Mouse (Mus musculus) R1 (cell line): ENCODE results near the gene Ankrd24.

Experiments
- DNase-seq: peaks from one replicate; pipeline ENCODE4 v3.0.0-alpha.2; 2018; ENCODE audit warnings: low read depth, low spot score

Ankrd24 gene

DNA sequence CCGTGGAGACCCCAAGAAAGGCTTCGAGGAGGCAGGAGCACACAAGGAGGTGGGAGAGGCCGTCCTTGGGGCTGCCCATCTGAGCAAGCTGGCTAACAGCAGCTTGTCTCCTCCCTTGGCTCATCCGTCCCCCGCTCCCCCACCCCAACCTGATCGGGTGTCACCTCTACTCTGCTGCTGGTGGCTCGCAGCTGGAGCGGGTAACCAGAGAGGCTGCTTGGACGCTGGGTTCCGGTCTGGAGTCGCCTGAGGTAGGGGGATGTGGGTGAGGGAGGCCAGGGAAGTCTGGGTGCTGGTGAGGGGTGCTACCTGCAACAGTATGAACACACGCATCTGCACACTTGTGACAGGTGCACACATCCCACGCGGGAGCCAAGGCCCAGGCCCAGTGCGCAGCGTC is at the start of gene Ankrd24:
Ankrd24 (plus strand) TSS at position 151 of the 400 bp plus-strand sequence.
- DNase-seq, result no peak

DNA sequence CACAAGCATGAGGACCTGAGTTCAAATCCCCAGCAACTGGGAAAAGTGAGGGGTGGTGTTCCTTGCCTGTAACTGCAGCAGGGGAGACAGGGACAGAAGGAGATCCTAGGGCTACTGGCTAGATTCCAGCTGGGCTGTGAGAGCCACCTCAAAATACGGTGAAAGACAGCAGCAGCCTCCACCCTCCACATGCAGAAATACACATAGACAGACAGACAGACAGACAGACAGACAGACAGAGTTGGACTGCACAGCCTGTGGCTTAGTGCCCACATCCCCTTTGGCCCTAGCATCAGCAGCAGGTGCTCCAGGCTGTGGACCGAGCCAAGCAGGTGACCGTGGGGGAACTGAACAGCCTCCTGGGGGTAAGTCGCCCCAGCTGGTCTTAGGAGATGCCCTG is 48.4 kb upstream of the Ankrd24 start:
- DNase-seq, result no peak

GRCm38 (mm10) chr10:81580441-81581070 is 47.8 kb upstream of the Ankrd24 start:
- DNase-seq, result no peak

DNA sequence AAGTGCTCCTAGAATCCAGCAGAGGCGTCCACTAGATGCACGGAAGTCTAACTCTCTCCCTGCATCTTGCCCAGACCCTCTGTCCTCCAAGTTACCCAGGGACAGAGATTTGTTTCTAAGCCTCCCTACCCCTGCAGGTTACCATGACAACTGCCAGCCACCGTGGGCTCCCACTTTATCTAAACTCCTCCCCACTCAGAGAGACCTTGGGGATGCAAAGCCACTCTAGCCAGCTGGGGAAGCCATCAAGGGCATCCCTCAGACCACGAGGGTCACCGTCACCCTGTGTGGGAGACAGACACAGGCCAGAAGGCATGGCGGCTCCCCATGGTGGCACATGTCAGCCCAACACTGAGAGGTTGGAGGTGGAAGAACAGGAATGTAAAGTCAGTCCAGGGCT is 45.0 kb upstream of the Ankrd24 start:
- DNase-seq, result no peak

DNA sequence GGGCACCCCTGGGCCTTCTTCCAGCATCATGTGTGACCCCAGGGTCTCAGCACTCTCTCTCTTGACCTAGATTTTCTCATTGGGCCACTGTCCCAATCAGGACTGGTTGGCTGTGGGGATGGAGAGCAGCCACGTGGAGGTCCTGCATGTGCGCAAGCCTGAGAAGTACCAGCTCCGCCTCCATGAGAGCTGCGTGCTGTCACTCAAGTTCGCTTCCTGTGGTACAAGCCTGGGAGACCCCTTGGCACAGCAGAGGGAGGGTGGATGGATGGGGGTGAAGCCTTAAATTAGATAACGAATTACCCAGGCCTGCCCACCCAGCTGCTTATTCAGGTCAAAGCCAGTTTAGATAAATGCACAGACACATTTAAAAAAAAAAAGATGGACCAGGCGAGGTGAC is 39.6 kb upstream of the Ankrd24 start:
- DNase-seq, result no peak

- no peak for DNase-seq
Measured at GRCm38 (mm10) chr10:81591846-81592245, 36.5 kb upstream of the Ankrd24 start.

DNA sequence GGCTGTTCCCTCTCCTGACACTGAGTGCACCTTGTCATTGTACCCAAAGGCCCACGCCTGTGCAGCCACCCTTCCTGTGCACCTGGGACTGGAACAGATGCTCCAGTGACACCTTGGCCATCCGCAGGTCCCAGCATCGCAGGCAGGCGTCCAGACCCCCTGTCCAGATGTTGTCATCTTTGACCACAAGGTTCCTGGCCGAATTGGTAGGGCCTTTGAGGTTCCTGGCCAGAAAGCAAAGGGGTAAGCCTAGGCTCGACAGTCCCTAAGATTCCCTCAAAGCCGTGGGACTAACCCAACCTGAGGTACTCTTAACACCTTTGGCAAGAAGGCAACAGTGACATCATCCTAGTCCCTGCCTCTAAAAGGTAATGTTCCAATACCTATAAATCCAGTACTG is 35.7 kb upstream of the Ankrd24 start:
- DNase-seq, result no peak

GRCm38 (mm10) chr10:81593223-81593622 is 35.1 kb upstream of the Ankrd24 start:
- no peak for DNase-seq

DNA sequence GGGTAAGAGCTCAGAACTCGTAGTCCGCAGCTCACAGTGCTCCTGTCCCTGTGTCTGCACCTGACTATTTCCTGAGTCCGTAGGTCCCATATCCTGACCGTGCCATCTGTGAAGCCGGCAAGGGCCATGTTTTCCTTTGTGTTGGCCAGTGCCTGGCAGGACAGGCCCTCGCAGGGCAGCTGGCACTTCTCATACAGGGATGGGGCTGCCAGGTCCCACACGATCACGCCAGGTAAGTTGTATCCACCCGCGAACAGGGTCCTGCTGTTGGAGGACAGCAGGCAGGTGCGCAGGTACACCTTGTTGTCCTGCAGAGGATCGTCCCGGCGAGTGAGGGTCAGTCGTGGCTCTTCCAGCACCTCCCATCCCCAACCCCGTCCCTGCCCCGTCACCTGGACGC is 34.4 kb upstream of the Ankrd24 start:
- no peak for DNase-seq

- DNase-seq, result no peak
Measured at GRCm38 (mm10) chr10:81595599-81595998, 32.7 kb upstream of the Ankrd24 start.

DNA sequence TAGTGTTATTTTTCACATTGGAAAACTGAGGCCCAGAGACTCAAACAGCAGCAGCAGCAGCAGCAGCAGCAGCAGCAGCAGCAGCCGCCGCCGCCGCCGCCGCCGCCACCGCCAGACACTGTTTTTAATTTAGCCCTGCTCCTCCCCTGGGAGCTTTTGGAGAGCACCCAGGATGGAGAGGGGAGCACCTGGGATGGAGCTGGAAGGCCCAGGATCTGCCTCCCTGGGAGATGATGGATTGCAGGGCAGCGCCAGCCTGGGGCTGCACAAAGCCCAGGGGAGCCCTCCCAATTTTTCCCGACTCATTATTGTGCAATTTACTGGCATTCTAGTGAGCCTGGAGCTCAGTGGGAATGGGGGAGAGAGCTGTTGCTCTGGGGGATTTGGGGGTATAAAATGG is 31.7 kb upstream of the Ankrd24 start:
- no peak for DNase-seq

- DNase-seq, result no peak
Measured at GRCm38 (mm10) chr10:81597137-81597950, 31.0 kb upstream of the Ankrd24 start.

DNA sequence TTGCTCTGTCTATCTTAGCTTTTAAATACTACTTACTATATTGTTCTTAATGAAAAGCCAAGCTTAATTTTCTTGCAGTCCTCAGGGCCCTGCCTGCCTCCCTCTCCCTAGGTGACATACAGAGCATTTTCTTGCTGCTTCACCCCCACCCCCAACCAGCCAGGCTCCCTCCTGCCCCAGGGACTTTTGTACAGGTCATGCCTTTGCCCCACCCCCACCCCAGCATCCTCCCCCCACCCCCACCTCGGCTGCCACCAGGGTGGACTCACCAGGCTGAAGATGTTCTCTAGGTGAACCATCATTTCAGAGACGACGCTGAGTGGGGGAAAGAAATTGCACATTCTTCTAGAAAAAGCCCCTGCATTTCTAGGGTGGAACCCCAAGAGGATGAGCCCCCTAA is 30.0 kb upstream of the Ankrd24 start:
- no peak for DNase-seq

- no peak for DNase-seq
Measured at GRCm38 (mm10) chr10:81598871-81599270, 29.5 kb upstream of the Ankrd24 start.

DNA sequence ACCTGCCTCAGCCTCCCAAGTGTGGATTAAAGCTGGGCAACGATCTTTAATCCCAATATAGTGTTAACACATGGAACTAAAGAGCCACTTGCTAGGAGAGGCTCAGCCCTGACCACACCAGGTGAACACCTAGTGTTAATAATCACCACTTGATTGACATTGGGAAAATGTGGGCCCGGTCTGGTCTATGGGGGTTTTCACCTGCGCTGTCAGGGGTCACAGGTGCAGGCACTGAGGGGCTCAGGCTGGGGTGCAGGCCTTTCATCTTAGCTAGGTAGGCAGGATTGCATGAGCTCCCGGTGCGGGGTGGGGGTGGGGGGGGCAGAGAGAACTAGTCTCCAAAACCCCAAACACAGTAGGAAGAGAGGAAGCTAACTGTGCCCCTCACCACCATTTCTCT is 28.7 kb upstream of the Ankrd24 start:
- no peak for DNase-seq

- DNase-seq, result no peak
Measured at GRCm38 (mm10) chr10:81600096-81600495, 28.2 kb upstream of the Ankrd24 start.

DNA sequence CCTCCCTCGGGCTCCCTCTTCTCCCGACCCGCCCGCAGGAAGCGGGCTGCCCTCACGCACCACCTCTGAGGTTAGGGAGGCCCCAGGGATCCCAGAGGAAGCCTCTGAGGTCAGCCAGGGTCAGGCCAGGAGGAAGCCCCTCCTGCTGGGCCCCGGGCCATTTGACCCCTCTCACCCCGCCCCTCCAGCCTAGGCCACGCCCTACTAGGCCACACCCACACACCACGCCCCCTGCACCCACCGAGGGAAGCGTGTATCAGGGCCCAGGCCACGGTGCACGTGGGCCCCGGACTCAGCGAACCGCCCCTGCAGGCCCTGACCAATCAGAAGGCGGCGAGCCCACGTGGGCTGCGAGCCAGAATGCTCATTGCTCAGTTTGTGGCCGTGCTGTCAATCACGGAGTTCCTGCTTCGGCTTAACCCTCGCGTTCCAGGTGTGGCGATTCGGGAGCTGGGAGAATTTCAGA is 27.6 kb upstream of the Ankrd24 start, which contains the start of gene Tle6:
Tle6 (minus strand) TSS at position 336 of the 466 bp plus-strand sequence.
- DNase-seq, result peak; percentile 99

DNA sequence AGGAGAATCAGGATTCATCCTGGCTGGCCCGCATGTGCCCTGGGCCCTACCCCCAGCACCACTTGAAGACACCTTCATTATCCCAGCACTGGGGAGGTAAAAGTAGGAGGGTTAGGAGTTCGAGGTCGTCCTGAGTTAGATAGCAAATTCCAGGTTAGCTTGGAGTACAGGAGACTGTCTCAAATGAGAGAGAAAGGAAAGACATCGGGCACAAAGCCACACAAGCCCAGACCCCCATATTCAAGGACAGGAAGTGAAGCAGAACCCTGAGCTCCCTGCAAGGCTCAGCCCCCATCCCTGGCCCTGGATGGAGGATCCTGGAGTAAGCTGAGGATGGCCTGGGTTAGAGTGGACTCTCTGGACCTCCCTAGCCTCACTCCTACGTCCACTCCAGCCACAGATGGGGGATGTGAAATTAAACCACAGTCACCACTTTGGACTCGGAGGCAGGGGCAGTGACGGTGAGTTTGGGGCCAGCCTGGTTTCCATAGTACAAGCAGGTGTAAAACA is 26.9 kb upstream of the Ankrd24 start:
- no peak for DNase-seq

DNA sequence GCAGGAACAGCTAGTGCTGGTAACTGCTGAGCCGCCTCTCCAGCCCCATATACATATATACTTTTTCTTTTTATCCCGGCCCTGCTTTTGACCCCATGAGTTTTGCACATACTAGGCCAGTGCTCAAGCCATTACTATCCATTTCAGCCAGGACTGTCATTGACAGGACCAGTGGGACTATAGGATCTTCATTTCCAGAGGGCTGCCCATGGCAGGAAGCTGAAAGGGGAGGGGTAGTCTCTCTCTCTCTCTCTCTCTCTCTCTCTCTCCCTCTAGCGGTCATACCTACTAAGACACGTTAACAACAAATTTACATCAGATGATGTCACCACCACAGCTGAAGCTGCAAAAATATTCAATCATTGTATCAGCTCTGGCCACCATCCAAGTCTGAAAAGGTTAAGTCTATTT is 25.6 kb upstream of the Ankrd24 start:
- peak; percentile 84 for DNase-seq

GRCm38 (mm10) chr10:81604019-81604967 is 24.0 kb upstream of the Ankrd24 start:
- DNase-seq, result no peak

GRCm38 (mm10) chr10:81604968-81605665 is 23.2 kb upstream of the Ankrd24 start:
- DNase-seq, result peak; percentile 91
